Mouse (Mus musculus) large intestine, adult 2 months (tissue): ENCODE results near the gene Wnt9a. TPM values are rescaled to one million over a fixed set of nuclear protein-coding genes. Genes with fewer than 3 reads are reported as not detected.
"Not testable (repeated sequence)": the region's sequence is repeated elsewhere in the genome, so short reads cannot be mapped to it uniquely, and the experiment has no call there.

ENCODE experiments used
- DNase-seq: peaks from one replicate; pipeline ENCODE4 v3.0.0-alpha.2; 2012; ENCODE audit warnings: low read depth, low spot score
- WGBS: fragments of 180-500 bp; shearing (Covaris S2); methylation state at CpG from one replicate; pipeline ENCODE4 v1.1.7; 2018; 5-methylcytosine and 5-hydroxymethylcytosine counted together
- polyA plus RNA-seq: library from polyadenylated mRNA; depleted of rRNA; stranded (reverse); fragments of >200 nt; gene quantifications from 2 replicates; pipeline ENCODE4 v1.2.3, GENCODE M21; 2012

Wnt9a gene
- polyA plus RNA-seq, 1 experiment = 1.0 TPM

DNA sequence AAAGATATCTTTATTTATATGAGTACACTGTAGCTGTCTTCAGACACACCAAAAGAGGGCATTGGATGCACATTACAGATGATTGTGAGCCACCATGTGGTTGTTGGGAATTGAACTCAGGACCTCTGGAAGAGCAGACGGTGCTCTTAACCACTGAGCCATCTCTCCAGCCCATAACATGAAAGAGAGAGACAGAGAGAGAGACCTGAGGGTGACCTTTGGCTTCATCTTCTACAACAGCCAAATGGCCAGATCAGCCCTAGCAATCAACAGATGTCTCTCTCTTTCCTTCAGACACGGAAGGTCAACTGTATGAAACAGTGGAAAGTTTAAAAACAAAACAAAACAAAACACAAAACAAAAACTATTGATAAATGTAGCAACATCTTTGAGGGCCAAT is 5.7 kb upstream of the Wnt9a start:
- WGBS = 60% methylated on average over 2 of the region's 2 CpGs
- not testable (repeated sequence) for DNase-seq

DNA sequence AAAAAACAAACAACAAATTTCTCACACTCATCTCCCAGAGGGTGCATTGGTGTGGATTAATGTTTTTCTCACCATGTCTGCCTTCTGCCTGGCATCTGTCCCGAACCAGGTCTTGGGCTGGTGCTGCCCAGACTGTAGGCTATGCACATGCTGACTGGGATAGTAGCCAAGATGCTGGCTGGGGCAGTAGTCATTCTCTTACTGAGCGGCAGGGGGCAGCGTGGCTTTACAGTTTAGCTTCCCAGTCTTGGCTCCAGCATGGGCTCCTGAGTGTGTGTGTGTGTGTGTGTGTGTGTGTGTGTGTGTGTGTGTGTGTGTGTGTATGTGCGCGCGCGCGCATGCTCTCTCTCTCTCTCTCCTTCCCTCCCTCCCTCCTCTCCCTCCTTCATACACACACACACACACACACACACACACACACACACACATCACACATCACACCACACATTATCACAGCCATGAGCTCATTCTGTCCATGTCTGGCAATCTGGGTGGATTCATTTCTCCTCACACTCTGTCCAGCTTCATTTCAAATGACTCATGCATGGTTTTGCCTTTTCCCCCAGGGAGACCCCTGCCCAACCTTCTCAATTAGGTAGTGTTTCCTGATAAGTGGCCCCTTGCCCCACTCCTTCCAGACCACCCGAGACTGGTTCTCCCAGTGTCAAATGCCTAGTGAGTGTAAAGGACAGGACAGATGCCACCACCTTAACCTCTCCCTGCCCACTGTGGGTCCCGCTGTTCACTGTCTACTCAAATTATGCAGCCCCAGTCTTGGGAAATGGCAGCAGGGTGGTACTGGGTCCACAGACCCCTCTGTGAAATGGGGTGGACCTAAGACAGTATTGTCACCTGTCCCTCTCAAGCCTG is 3.8 kb upstream of the Wnt9a start:
- DNase-seq = no peak
- 23% methylated on average over 10 of the region's 10 CpGs for WGBS

DNA sequence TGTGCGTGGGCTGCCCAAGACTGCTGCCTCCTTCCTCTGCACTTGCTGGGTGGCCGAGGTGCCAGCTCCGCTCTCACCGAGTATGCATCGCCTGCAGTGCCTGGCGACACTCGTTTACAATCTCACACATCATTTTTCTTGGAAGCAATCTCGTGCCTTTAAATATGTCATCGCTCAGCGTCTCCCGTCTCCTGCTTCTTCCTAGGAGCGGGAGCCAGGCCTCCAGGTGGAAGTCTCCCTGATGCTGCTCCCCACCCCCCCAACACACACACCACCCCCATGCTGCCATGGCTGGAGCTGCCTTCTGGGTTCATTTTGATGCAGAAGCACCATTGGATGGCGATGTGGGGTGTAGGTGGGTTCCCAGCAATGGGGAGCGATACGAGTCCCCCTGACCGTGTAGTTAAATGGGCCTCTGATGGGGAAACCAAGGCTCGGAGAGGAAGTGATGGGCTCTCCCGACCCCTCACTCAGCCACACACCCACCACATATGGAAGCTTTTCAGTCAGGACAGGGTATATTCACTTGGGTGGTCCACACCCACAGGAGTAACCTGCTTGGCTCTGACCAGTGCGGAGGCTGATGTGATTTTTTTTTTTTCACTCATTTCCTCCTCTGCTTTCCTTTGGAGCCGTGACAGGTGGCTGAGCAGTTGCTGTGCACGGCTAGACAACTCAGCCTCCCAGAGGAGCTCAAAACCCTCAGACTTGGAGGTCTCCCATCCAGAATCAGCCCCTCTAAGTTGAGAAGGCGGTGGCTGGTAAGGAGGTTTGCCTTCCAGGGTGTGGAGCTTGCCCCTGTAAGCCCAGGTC is 1.5 kb upstream of the Wnt9a start:
- 46% methylated on average over 22 of the region's 22 CpGs for WGBS

DNA sequence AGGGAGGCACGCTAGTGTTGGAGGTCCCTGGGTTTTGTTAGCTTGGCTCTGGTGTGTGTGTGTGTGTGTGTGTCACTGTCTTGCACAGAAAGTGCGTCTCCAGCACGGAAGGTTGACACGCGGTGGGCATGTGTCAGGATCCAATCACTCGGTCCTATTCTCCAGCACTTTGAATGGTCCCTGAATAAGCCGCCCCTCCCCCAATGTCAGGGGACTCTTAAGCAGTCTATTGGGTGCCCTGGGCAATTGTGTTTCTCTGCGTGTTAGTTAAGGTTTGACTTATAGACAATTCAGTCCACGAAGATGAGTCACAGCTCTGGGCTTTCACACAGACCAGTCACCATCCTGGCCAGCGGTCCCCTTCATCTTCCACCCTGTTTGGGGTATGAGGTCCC is 910 bp upstream of the Wnt9a start:
- 7% methylated on average over 10 of the region's 10 CpGs for WGBS
- no peak for DNase-seq

More for the DNA sequence above, 1.5 kb upstream of the Wnt9a start:
- no peak for DNase-seq

DNA sequence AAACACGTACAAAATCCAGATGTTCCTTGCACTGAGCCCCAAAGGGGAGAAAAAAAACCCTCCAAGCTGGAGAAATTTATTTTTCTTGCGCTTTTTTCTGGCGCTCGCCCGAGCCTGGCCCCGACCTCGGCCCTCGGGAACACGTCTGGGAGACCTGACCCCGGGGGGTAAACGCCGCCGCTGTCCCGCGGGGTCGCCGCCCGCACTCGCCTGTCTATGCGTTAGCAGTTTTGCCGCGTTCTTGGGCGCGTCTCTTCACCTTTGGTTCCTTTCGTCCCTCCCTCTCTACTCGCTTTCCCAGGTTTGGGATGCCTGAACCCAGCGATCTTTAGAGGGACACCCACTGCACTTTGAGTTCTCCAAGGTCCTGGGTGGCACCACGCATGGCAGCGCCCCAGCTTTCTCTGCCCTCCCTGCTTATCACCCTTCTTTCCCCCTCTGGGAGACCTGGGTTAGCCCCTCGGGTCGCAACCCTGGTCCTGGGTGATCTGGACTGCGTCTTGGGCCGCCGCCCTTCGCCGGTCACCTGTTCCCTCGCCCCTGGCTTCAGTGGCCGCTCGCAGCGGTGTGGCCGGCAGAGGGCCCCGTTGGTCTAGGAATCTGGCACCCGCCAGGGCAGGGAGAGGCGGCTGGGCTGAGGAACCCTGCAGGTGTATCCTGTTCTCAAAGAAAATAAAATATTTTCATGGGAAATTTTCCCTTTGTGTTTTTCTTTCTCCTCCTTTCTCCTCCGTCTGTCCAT is 865 bp downstream of the Wnt9a start:
- WGBS = 2% methylated on average over 45 of the region's 45 CpGs
- no peak for DNase-seq

DNA sequence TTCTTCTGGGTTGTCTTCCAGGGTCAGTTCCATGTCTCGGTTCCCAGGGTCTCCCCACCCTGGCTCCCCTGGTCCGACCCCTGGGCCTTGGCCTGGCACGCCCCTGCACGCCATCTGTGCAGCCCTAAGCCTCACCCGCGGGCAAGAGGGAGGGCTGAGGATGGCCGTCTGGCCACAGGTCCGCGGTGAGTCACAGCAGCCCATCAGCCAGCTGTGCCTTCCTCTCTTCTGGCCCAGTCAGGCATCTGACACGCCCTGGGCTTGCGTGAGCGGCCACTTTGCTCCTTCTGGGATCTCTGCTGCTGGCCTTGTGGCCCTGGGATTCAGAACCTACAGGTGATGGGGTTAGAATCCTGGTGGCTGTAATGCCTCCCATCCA is 1.4 kb downstream of the Wnt9a start:
- WGBS = 14% methylated on average over 12 of the region's 12 CpGs
- no peak for DNase-seq

DNA sequence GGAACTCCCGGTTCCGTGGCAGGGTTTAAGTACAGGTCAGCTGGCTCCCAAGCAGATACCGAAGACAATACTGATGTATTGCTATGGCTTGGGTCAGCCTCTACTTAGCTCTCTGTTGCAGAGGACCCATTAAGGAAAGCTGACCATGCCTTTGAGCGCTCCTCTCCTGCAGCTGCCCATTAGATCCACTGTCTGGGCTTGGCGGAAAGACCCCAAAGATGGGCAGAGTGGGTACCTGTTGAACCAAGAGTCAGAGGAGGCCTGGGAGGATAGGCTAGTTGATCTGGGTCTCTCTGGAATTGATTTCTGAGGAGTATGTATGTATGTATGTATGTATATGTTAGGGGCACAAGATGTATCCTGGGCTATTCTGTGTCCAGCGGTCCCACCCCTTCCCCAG is 1.9 kb downstream of the Wnt9a start:
- DNase-seq = no peak
- WGBS = 62% methylated on average over 6 of the region's 6 CpGs

DNA sequence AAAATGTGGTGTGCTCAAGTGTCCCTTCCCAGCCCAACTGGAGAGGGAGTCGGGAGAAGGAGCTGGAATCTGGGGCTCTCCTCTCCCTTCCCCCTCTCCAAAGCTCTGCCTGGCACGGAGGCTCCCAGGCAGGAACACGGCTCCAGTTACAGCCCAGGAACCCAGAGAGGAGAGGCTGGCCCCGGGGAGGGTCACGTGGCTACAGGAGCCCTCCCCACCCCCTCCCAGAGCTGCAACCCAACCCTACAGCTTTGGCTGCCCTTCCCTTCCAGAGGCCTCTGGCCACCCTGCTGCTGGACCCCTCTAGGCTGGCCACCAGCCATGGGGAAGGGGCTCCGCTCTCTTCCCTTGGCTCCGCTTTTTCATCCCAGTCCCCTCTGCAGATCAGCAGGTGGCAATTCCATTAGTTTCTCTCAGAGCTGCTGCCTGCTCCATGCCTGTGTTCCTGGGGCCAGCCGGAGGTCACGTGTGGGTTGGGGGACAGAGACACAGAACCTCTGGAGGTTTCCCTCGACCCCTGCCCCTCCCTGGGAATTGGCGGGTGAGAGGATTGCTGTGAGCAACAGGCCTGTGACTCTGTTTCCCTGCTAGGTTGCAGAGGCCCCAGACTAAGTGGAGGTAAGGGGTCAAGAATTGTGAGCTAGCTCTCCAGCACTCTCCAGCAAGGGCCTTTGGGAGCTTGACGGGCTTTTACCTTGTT is 2.5 kb downstream of the Wnt9a start:
- no peak for DNase-seq

DNA sequence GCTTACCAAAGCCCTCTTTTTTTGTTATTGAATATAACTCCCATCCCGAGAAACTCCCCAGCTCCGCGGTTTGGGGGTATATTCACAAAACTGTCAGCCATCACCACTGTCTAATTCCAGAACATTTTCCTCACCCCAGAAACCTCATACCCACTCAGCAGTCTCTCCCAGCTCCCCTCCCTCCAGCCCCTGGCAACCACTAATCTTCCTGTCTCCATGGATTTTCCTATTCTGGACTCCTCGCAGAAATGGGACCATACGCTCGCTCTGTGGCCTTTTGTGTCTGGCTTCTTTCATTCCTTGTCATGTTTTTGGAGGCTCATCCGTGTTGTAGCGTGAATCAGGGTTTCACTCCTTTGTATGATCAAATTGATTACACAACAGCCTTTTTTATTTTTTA is 3.2 kb downstream of the Wnt9a start:
- WGBS = 71% methylated on average over 8 of the region's 8 CpGs
- no peak for DNase-seq

More for the DNA sequence above, 2.5 kb downstream of the Wnt9a start:
- WGBS = 49% methylated on average over 12 of the region's 12 CpGs

DNA sequence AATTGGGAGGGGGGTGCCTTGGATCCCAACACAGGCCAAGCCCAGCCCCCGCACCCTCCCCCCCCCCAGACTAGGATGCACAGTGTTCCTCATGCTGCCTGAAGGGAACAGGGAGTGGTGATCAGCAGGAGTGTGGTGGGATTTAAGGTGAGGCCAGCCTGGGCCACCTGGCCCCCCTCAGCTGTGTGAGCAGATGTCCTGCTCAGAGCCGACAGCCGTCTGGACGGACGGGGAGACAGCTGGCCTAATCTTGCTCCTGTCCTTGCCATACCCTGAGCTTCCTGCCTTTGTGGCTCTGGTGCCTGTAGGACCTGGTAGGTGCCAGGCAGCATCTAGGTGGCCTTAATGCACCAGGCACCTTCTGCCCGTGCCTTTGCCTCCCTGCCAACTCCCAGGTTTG is 5.3 kb downstream of the Wnt9a start:
- 68% methylated on average over 6 of the region's 6 CpGs for WGBS
- DNase-seq = no peak

DNA sequence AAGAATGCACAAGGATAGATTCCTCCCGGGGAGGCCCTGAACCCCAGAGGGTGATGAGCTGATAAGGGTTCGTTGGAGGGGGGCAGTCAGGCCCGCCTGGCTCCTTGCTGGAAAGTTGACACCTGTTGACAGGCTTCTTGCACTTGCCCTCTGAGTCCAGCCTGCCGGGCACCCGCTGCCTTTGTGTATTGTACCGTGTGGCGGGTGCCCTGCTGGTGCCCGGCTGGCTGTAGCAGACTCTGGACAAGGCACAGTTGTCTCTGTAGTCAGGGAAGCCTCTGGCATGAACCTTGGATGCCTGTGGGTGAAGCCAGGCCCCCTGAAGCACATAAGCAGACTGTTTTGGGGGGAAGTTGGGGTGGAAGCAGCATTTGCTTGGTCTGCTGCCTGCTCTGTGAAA is 5.8 kb downstream of the Wnt9a start:
- DNase-seq = no peak
- WGBS = 48% methylated on average over 8 of the region's 8 CpGs

DNA sequence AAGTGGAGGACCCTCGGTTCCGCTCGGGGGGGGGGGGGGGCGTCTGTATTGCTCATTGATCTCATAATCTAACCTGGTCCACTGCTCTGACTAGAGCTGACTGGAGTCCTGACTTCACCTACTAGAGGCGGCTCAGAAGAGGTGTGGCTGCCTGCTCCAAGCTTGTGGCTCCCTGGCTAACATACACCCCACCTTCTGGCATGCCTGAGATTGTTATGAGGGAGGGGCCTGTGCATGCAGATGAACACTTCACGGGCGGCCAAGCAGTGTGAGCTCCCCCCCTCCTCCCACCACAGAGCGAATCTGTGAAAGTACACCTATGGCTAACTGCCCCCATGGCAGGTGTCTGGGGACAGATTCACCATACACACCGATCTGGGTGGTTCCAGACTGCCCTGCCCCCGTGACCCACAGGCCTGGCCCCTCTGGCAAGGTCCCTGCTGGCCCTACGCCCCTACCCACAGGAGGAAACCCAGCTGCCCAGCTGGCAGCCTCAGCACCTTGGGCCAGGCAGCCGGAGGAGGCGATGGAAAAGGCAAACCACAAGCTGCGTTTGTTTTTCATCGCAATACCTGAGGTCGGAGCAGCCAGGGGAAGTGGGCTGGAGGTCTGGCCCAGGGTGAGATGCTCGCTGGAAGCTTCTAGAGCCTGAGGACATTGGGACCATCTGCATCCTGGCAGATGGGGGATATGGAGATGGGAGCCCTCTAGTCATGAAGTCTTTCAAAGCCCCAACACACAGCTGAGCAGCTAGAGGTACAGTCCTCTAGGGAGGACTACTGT is 6.5 kb downstream of the Wnt9a start:
- no peak for DNase-seq
- 38% methylated on average over 17 of the region's 17 CpGs for WGBS

DNA sequence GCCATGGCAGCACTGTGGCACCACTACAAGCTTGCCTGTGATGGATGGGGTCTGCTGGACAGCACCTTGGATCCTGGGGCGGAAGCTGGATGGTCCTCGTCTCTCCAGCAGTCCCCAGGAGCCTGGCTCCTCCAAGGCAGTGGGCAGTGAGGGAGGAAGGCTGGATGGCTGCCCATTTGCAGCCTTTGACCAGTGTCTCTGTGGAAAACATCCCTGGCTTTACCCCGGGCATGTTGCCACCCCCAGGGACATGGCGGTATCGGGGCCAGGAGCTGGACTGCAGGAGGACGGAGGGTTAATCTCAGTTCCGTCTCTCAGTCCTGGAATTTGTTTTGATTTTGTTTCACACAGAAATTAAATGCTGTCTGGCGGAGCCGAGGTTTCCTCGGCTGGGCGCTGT is 7.2 kb downstream of the Wnt9a start:
- WGBS = 59% methylated on average over 11 of the region's 11 CpGs
- no peak for DNase-seq

DNA sequence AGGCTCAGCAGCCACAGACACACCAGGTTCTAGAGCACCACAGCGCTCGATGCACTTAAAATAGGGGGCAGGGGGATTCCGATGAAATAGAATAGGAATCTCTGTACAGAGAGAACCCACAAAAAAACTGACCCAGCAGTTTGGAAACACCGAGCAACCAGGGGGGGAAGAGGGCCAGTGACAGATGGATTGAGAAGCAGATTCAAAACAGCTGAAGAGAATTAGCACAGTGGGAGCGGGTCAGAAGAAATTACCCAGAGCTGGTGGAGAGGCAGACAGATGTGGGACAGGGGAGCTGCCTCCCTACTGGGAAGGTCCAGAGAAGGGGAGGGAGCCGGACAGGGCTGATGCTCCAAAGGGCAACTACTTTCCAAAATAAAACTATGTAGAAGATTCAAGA is 9.8 kb downstream of the Wnt9a start:
- DNase-seq = no peak
- 79% methylated on average over 6 of the region's 6 CpGs for WGBS

DNA sequence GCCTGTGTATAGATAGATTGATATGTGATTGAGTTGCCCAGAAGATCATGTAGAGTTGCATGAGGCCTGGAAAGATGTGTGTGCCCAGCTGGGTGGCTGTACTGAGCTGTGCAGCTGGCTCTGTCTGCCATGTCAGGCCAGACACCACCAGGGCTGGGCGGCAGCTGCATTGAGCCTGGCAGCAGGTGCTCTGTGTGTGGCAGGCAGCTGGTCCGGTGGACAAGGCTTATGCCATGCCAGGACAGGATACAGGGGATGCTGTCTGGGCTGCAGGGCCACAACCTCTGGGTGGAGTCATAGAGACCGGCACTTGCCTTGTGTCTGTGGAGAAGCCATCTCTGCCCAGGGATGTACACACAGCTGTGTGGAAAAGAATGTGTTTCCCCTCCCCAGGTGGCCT is 16.3 kb downstream of the Wnt9a start:
- WGBS = 80% methylated on average over 3 of the region's 3 CpGs
- DNase-seq = no peak

DNA sequence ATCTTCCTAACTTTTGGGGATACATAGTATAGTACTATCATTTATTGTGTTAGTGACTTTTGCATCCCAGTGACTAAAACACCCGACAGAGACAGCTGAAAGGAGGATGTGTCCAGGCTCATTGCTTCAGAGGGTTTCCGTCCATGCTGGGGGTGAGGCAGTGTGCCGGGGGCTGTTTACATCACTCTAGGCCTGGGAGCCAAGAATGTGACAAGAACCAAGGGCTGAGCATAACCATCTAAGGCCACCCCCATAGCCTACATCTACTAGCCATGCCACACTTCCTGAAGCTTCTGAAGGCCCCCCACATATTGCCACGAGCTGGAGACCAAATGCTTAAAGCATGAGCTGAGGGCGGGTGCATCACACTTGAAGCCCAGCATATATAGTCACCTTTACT is 18.0 kb downstream of the Wnt9a start:
- DNase-seq = no peak
- WGBS = 57% methylated on average over 5 of the region's 5 CpGs

DNA sequence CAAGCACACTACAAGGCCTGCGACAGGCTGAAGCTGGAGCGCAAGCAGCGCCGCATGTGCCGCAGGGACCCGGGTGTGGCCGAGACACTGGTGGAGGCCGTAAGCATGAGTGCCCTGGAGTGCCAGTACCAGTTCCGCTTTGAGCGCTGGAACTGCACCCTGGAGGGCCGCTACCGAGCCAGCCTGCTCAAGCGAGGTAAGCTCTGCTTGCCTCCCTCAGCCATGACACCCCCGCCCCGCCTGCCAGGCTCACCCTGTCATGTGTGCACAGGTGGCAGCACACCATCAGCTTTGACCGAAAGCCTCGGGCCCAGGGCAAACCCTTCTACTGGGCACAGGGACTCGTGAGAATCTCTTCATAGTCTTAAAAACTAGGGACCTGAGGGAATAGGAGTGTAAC is 20.9 kb downstream of the Wnt9a start:
- DNase-seq = no peak
- 78% methylated on average over 18 of the region's 18 CpGs for WGBS

DNA sequence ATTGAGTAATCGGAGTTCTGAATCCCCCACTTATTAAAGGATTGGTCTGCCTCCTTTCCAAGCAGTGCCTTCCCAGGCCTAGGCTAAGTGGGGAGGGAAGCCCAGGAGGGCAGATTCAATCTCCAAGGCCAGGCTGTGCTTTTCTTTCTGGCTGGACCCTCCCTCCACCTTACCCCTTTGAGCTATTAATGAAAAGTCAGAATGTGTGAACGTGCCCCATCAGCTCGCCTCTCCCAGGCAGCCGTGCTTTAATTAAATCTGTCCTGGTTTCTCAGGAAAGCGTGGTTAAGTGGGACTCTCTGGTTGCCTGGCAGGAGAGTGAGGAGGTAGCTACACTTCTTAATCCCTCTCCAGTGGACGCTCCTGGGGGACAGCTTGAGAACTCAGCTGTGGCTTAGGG is 22.9 kb downstream of the Wnt9a start:
- 79% methylated on average over 6 of the region's 6 CpGs for WGBS
- no peak for DNase-seq

DNA sequence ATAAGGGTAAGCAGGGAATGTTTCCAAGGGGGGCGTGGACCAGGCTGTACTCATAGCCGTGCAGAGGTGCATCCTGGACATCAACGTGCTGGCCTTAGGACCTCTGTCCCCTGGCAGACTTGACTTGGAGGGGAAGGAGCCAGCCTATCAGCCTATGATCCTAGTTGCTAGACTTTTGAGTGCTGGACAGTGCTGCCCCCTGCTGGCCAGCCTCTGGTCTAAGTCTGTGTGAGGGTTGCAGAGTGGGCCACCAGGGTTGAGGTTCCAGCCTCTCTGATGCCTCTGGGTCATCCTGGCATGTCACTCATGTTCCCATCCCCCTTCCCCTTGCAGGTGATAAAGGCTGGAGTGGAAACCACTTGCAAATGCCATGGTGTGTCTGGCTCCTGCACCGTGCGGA is 23.8 kb downstream of the Wnt9a start:
- 56% methylated on average over 5 of the region's 5 CpGs for WGBS
- no peak for DNase-seq
